Mouse (Mus musculus) lung, postnatal 0 days (tissue): ENCODE measurements around the gene Mtmr11.

ENCODE experiments used
- CTCF ChIP-seq: IDR thresholded peaks from 2 replicates; pipeline ENCODE4 v1.5.1; 2016; ENCODE audit warnings: antibody characterized with exemption, mild to moderate bottlenecking
- EP300 ChIP-seq: IDR thresholded peaks from 2 replicates; pipeline ENCODE4 v1.6.1; 2016; ENCODE audit warnings: antibody characterized with exemption, mild to moderate bottlenecking, control low read depth

DNA sequence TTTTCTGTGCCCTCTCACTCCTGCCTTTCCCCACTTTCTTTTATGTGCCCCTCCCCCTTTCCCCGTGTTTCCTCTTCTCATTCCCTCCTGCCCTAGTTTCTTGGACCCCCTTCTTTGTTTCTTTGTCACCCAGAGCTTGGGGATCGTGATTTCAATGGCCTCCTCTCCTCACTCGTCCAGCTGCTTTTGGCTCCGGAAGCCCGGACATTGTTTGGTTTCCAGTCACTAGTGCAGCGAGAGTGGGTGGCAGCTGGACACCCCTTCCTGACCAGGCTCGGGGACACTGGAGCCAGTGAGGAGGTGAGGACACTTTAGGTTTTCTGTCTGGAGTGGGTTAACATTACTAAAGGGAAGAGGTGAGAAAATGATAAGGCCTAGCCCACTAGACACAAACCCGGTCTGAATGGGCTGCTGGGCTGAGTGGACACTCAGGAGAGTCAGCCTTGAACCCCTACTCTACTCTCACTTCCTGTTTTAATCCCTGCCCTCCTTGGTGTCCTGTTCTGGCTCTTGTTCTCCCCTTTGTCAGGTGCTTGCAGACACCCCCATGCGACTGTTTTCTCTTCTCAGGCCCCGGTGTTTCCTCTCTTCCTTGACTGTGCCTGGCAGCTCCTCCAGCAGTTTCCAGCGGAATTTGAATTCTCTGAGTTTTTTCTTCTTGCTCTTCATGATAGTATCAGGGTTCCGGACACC, 6.8 kb downstream of the Mtmr11 start:
- no peak for TF ChIP-seq CTCF
- no peak for TF ChIP-seq EP300
